Mouse (Mus musculus): ENCODE results near the gene Noxa1. TPM values are rescaled to one million over a fixed set of nuclear protein-coding genes. Genes with fewer than 3 reads are reported as not detected.

Gene Noxa1
- polyA plus RNA-seq, 1 experiment: 2.4 TPM

GRCm38 (mm10) chr2:25124411-25124810, 29.5 kb upstream of the Noxa1 start:
- TF ChIP-seq CTCF (IDR thresholded peaks at IDR 0.05; ENCODE audit: insufficient read depth, low read length) (no peak), POLR2A (IDR thresholded peaks at IDR 0.05; ENCODE audit: borderline replicate concordance, extremely low read depth, low read depth, low read length) (no peak)
- no peak overlapping the region for H3K4me3 ChIP-seq (replicated peaks; ENCODE audit: extremely low read depth, low read depth, low read length)
- DNase-seq: no peak
- 52% methylated on average over 3 of the region's 3 CpGs for WGBS
- H3K4me1 ChIP-seq (ENCODE audit: control insufficient read depth, insufficient read depth, low read length): peaks cover 6% of the 10 kb centered on the region

GRCm38 (mm10) chr2:25123527-25123926, 28.6 kb upstream of the Noxa1 start:
- no peak overlapping the region for H3K4me3 ChIP-seq (replicated peaks; ENCODE audit: extremely low read depth, low read depth, low read length)
- 54% methylated on average over 5 of the region's 5 CpGs for WGBS

GRCm38 (mm10) chr2:25122666-25123065, 27.7 kb upstream of the Noxa1 start:
- TF ChIP-seq POLR2A (IDR thresholded peaks at IDR 0.05; ENCODE audit: borderline replicate concordance, extremely low read depth, low read depth, low read length) (no peak), CTCF (IDR thresholded peaks at IDR 0.05; ENCODE audit: insufficient read depth, low read length) (no peak)

More at GRCm38 (mm10) chr2:25123527-25123926, 28.6 kb upstream of the Noxa1 start:
- no peak for DNase-seq
- H3K4me1 ChIP-seq (ENCODE audit: control insufficient read depth, insufficient read depth, low read length): peaks cover 6% of the 10 kb centered on the region
- no peak for TF ChIP-seq POLR2A (IDR thresholded peaks at IDR 0.05; ENCODE audit: borderline replicate concordance, extremely low read depth, low read depth, low read length)
- TF ChIP-seq CTCF (IDR thresholded peaks at IDR 0.05; ENCODE audit: insufficient read depth, low read length): no peak

GRCm38 (mm10) chr2:25120963-25121362, 26.0 kb upstream of the Noxa1 start:
- TF ChIP-seq CTCF (IDR thresholded peaks at IDR 0.05; ENCODE audit: insufficient read depth, low read length) (no peak), POLR2A (IDR thresholded peaks at IDR 0.05; ENCODE audit: borderline replicate concordance, extremely low read depth, low read depth, low read length) (no peak)

More at GRCm38 (mm10) chr2:25122666-25123065, 27.7 kb upstream of the Noxa1 start:
- no peak for DNase-seq
- peaks cover 6% of the 10 kb centered on the region for H3K4me1 ChIP-seq (ENCODE audit: control insufficient read depth, insufficient read depth, low read length)
- H3K4me3 ChIP-seq (replicated peaks; ENCODE audit: extremely low read depth, low read depth, low read length): no peak overlapping the region
- WGBS: 60% methylated on average over 2 of the region's 2 CpGs

GRCm38 (mm10) chr2:25115442-25115841, 20.5 kb upstream of the Noxa1 start:
- Histone ChIP-seq H3K4me3 (replicated peaks; ENCODE audit: extremely low read depth, low read depth, low read length) (no peak overlapping the region), H3K4me1 (ENCODE audit: control insufficient read depth, insufficient read depth, low read length) (peaks cover 11% of the 10 kb centered on the region)
- WGBS: 62% methylated on average over 2 of the region's 2 CpGs
- DNase-seq: no peak
- TF ChIP-seq POLR2A (IDR thresholded peaks at IDR 0.05; ENCODE audit: borderline replicate concordance, extremely low read depth, low read depth, low read length) (no peak), CTCF (IDR thresholded peaks at IDR 0.05; ENCODE audit: insufficient read depth, low read length) (no peak)

More at GRCm38 (mm10) chr2:25120963-25121362, 26.0 kb upstream of the Noxa1 start:
- WGBS: 63% methylated on average over 7 of the region's 7 CpGs
- no peak overlapping the region for H3K4me3 ChIP-seq (replicated peaks; ENCODE audit: extremely low read depth, low read depth, low read length)
- no peak for DNase-seq
- H3K4me1 ChIP-seq (ENCODE audit: control insufficient read depth, insufficient read depth, low read length): peaks cover 6% of the 10 kb centered on the region

GRCm38 (mm10) chr2:25114308-25114707, 19.4 kb upstream of the Noxa1 start:
- DNase-seq: no peak
- 78% methylated on average over 2 of the region's 2 CpGs for WGBS
- TF ChIP-seq CTCF (IDR thresholded peaks at IDR 0.05; ENCODE audit: insufficient read depth, low read length) (no peak), POLR2A (IDR thresholded peaks at IDR 0.05; ENCODE audit: borderline replicate concordance, extremely low read depth, low read depth, low read length) (no peak)
- Histone ChIP-seq H3K4me1 (ENCODE audit: control insufficient read depth, insufficient read depth, low read length) (peaks cover 21% of the 10 kb centered on the region), H3K4me3 (replicated peaks; ENCODE audit: extremely low read depth, low read depth, low read length) (no peak overlapping the region)

GRCm38 (mm10) chr2:25111184-25111791, 16.3 kb upstream of the Noxa1 start:
- no peak for TF ChIP-seq CTCF (IDR thresholded peaks at IDR 0.05; ENCODE audit: insufficient read depth, low read length)
- TF ChIP-seq POLR2A (IDR thresholded peaks at IDR 0.05; ENCODE audit: borderline replicate concordance, extremely low read depth, low read depth, low read length): peak; percentile 44; the same call in 1 of the 2 replicates
- WGBS: 16% methylated on average over 9 of the region's 9 CpGs
- no peak overlapping the region for H3K4me3 ChIP-seq (replicated peaks; ENCODE audit: extremely low read depth, low read depth, low read length)
- peak; percentile 62 for DNase-seq
- H3K4me1 ChIP-seq (ENCODE audit: control insufficient read depth, insufficient read depth, low read length): peaks cover 29% of the 10 kb centered on the region

- Histone ChIP-seq H3K4me1 (ENCODE audit: control insufficient read depth, insufficient read depth, low read length) (peaks cover 31% of the 10 kb centered on the region), H3K4me3 (replicated peaks; ENCODE audit: extremely low read depth, low read depth, low read length) (no peak overlapping the region)
- DNase-seq: no peak
- TF ChIP-seq CTCF (IDR thresholded peaks at IDR 0.05; ENCODE audit: insufficient read depth, low read length) (no peak), POLR2A (IDR thresholded peaks at IDR 0.05; ENCODE audit: borderline replicate concordance, extremely low read depth, low read depth, low read length) (no peak)
These were observed 15.7 kb upstream of the Noxa1 start for GRCm38 (mm10) chr2:25110505-25111183.

- H3K4me3 ChIP-seq (replicated peaks; ENCODE audit: extremely low read depth, low read depth, low read length): no peak overlapping the region
- no peak for TF ChIP-seq CTCF (IDR thresholded peaks at IDR 0.05; ENCODE audit: insufficient read depth, low read length)
- no peak for TF ChIP-seq POLR2A (IDR thresholded peaks at IDR 0.05; ENCODE audit: borderline replicate concordance, extremely low read depth, low read depth, low read length)
- no peak for DNase-seq
- peaks cover 31% of the 10 kb centered on the region for H3K4me1 ChIP-seq (ENCODE audit: control insufficient read depth, insufficient read depth, low read length)
These were observed 14.5 kb upstream of the Noxa1 start for GRCm38 (mm10) chr2:25109487-25109886.

GRCm38 (mm10) chr2:25106045-25106444, 11.1 kb upstream of the Noxa1 start:
- no peak for DNase-seq
- no peak overlapping the region for H3K4me3 ChIP-seq (replicated peaks; ENCODE audit: extremely low read depth, low read depth, low read length)
- 33% methylated on average over 3 of the region's 3 CpGs for WGBS
- H3K4me1 ChIP-seq (ENCODE audit: control insufficient read depth, insufficient read depth, low read length): peaks cover 26% of the 10 kb centered on the region
- TF ChIP-seq CTCF (IDR thresholded peaks at IDR 0.05; ENCODE audit: insufficient read depth, low read length) (no peak), POLR2A (IDR thresholded peaks at IDR 0.05; ENCODE audit: borderline replicate concordance, extremely low read depth, low read depth, low read length) (no peak)

All from lung, adult 2 months (tissue).